9 mouse cellular contexts compared by ENCODE assay signal in genomic region chr13:38503137-38503849, GRCm38 (mm10). TPM values are rescaled to one million over a fixed set of nuclear protein-coding genes. Genes with fewer than 3 reads are reported as not detected.
DNase-seq lines count a peak whose midpoint lies in the region; ATAC-seq and TF ChIP-seq lines count a peak whose summit lies in the region.
"Had no signal": no experiment of that assay in that cellular context is flagged by ENCODE, and none has a peak within 500 bp of the region (broad histone marks: within the 10 kb centered on the region; RNA-seq: fewer than 3 reads in every experiment).

No protein-coding gene starts in this region.

- intact Hi-C loops in gastrocnemius, postnatal 36 days (cut with DNase I), result no loop called here

- H3K27me3 ChIP-seq in spleen, adult 2 months (ENCODE audit: control insufficient read depth, insufficient read depth, low read length), result no peaks in the 10 kb centered on the region
- H3K27me3 ChIP-seq in intestine, embryonic 15.5 days (replicated peaks), result no peaks in the 10 kb centered on the region
- no peaks in the 10 kb centered on the region for H3K27me3 ChIP-seq in forebrain, embryonic 12.5 days
- H3K27me3 ChIP-seq: midbrain, embryonic 12.5 days had no signal

- 48% methylated on average over 14 of the region's 14 CpGs for WGBS in spleen, adult 2 months
- WGBS in intestine, embryonic 15.5 days, result 86% methylated on average over 14 of the region's 14 CpGs
- 91% methylated on average over 14 of the region's 14 CpGs for WGBS in forebrain, embryonic 12.5 days

- peak overlapping the region; percentile 63 for H3K4me3 ChIP-seq in spleen, adult 2 months (ENCODE audit: extremely low read depth, insufficient read depth, insufficient read length)
- H3K4me3 ChIP-seq in intestine, embryonic 15.5 days (replicated peaks), result no peak overlapping the region
- no peak overlapping the region for H3K4me3 ChIP-seq in forebrain, embryonic 12.5 days (replicated peaks)
- no peak overlapping the region for H3K4me3 ChIP-seq in layer of hippocampus, adult 2 months
- H3K4me3 ChIP-seq: midbrain, embryonic 12.5 days had no signal

- no peak overlapping the region for H3K9ac ChIP-seq in intestine, embryonic 15.5 days
- no peak overlapping the region for H3K9ac ChIP-seq in forebrain, embryonic 12.5 days
- H3K9ac ChIP-seq: midbrain, embryonic 12.5 days had no signal

- peak overlapping the region; percentile 89 for H3K27ac ChIP-seq in spleen, adult 2 months (ENCODE audit: insufficient read depth, low read length)
- no peak overlapping the region for H3K27ac ChIP-seq in intestine, embryonic 15.5 days
- no peak overlapping the region for H3K27ac ChIP-seq in forebrain, embryonic 12.5 days
- no peak overlapping the region for H3K27ac ChIP-seq in layer of hippocampus, adult 2 months
- H3K27ac ChIP-seq: midbrain, embryonic 12.5 days had no signal

- no peak; the same call in 1 of the 2 replicates for ATAC-seq in intestine, embryonic 15.5 days
- ATAC-seq in forebrain, embryonic 12.5 days (ENCODE audit: low FRiP score), result no peak

- no peak for TF ChIP-seq CTCF in spleen, adult 2 months (IDR thresholded peaks at IDR 0.05; ENCODE audit: extremely low read depth, insufficient read depth, insufficient read length, insufficient replicate concordance)
- TF ChIP-seq CTCF in layer of hippocampus, adult 2 months (conservative IDR thresholded peaks at IDR 0.05), result no peak

- H3K4me1 ChIP-seq in spleen, adult 2 months (ENCODE audit: control insufficient read depth, insufficient read depth, insufficient read length), result peaks cover 13% of the 10 kb centered on the region
- H3K4me1 ChIP-seq in intestine, embryonic 15.5 days (replicated peaks), result no peaks in the 10 kb centered on the region
- no peaks in the 10 kb centered on the region for H3K4me1 ChIP-seq in forebrain, embryonic 12.5 days
- H3K4me1 ChIP-seq: midbrain, embryonic 12.5 days had no signal

- H3K4me2 ChIP-seq in intestine, embryonic 15.5 days (replicated peaks), result no peak overlapping the region
- H3K4me2 ChIP-seq in forebrain, embryonic 12.5 days, result no peak overlapping the region
- H3K4me2 ChIP-seq: midbrain, embryonic 12.5 days had no signal

- DNase-seq in lung, adult 18-20 months, result peak; percentile 32 to 39
- DNase-seq in lung, postnatal 14 days, result no peak
- DNase-seq in T-cell, adult 2 months (ENCODE audit: low spot score), result peak; percentile 25
- DNase-seq in gastrocnemius, postnatal 36 days, result peak; percentile 38 to 40
- peak; percentile 82 for DNase-seq in spleen, adult 2 months (ENCODE audit: low read depth in 1 of 2, low spot score in 2 of 2)
- DNase-seq in layer of hippocampus, adult 2 months (ENCODE audit: low spot score in 2 of 2), result no peak

- TF ChIP-seq POLR2A in spleen, adult 2 months (IDR thresholded peaks at IDR 0.05; ENCODE audit: low read depth, low read length), result no peak

- H3K36me3 ChIP-seq in spleen, adult 2 months (ENCODE audit: control insufficient read depth, insufficient read depth, low read length), result peaks cover 34% of the 10 kb centered on the region
- H3K36me3 ChIP-seq in intestine, embryonic 15.5 days, result peaks cover 57% of the 10 kb centered on the region
- peaks cover 78% of the 10 kb centered on the region for H3K36me3 ChIP-seq in forebrain, embryonic 12.5 days (replicated peaks)

- H3K9me3 ChIP-seq in intestine, embryonic 15.5 days, result no peaks in the 10 kb centered on the region
- no peaks in the 10 kb centered on the region for H3K9me3 ChIP-seq in forebrain, embryonic 12.5 days
- H3K9me3 ChIP-seq: midbrain, embryonic 12.5 days had no signal

RNA-seq across cellular contexts. Expression of gene Txndc5, which starts 25.3 kb away (rescaled TPM):
- 10 to 100 TPM; 24.4 to 26.8 TPM for total RNA-seq in gastrocnemius, postnatal 36 days (2021)
- 88.0 and 112 TPM in 2 replicates for polyA plus RNA-seq in spleen, adult 2 months (2012; rRNA removed)
- 245 and 256 TPM in 2 replicates for polyA plus RNA-seq in intestine, embryonic 15.5 days (2015; fragmentation: Nextera tagmentation; extraction: Ambion mirVana)
- 95.5 and 99.0 TPM in 2 replicates for polyA plus RNA-seq in forebrain, embryonic 12.5 days (2016; fragmentation: Nextera tagmentation; extraction: Ambion mirVana)
- total RNA-seq in layer of hippocampus, adult 2 months (2021), result 10 to 100 TPM; 44.6 to 47.5 TPM

Comparison
In these comparisons a context has a peak if more than half of its experiments do, and no peak if none do; other contexts are left out.
1. DNase-seq: peak in lung, adult 18-20 months (2 of 2), T-cell, adult 2 months (single experiment), gastrocnemius, postnatal 36 days (2 of 2) and spleen, adult 2 months (2 of 2); none in lung, postnatal 14 days (single experiment) and layer of hippocampus, adult 2 months (0 of 2).